Mouse (Mus musculus) CH12.LX (cell line): Measurements from ENCODE around the gene Tecta. TPM values are rescaled to one million over a fixed set of nuclear protein-coding genes. Genes with fewer than 3 reads are reported as not detected.

Experiments
- DNase-seq: peaks from one replicate; pipeline ENCODE4 v3.0.0-alpha.2; 2013; ENCODE audit errors: extremely low read depth
- H3K27ac ChIP-seq: 2 replicates; pipeline ENCODE4 v1.5.1; 2012; ENCODE audit warnings: low read depth, mild to moderate bottlenecking, control low read depth, moderate library complexity; ENCODE audit not compliant: insufficient read depth
- H3K27me3 ChIP-seq: replicated peaks from 2 replicates; pipeline ENCODE3; 2012; ENCODE audit warnings: inconsistent platforms
- H3K36me3 ChIP-seq, 2 experiments: replicated peaks in 1 of 2; 2 replicates each; pipeline versions ENCODE3 to v1.6.1; 2012; ENCODE audit warnings: inconsistent platforms in 1 of 2, low read length in 1 of 2, mild to moderate bottlenecking in 1 of 2, mixed read lengths in 1 of 2, moderate library complexity in 1 of 2; ENCODE audit not compliant: control insufficient read depth in 1 of 2, insufficient read depth in 1 of 2
- H3K4me1 ChIP-seq, 2 experiments: 2 replicates each; pipeline ENCODE4 v1.6.1; 2012; ENCODE audit warnings: inconsistent platforms in 1 of 2, moderate library complexity in 1 of 2; ENCODE audit not compliant: insufficient read depth in 2 of 2, control insufficient read depth in 1 of 2
- H3K4me2 ChIP-seq: 2 replicates; pipeline ENCODE4 v1.6.1; 2012; ENCODE audit warnings: low read depth, mild to moderate bottlenecking, control low read depth; ENCODE audit not compliant: poor library complexity, insufficient read depth, severe bottlenecking
- H3K4me3 ChIP-seq, 3 experiments: fragments of 150-350 bp in 1 of 3; sonication (generic) in 1 of 3; replicated peaks in 1 of 3; 2 replicates each; pipeline versions ENCODE3 to v1.5.1; 2011 to 2012; ENCODE audit warnings: low read depth in 2 of 3, low read length in 2 of 3, mild to moderate bottlenecking in 2 of 3, moderate library complexity in 2 of 3, control low read depth in 1 of 3, improper control_type of control experiment in 1 of 3, inconsistent platforms in 1 of 3, mixed read lengths in 1 of 3; ENCODE audit not compliant: poor library complexity in 1 of 3
- H3K79me2 ChIP-seq: replicated peaks from 2 replicates; pipeline ENCODE4 v1.6.1; 2012; ENCODE audit warnings: mild to moderate bottlenecking, moderate library complexity; ENCODE audit not compliant: control insufficient read depth, poor library complexity, insufficient read depth, severe bottlenecking; ENCODE audit errors: extremely low read depth
- H3K9ac ChIP-seq: 2 replicates; pipeline ENCODE4 v1.6.1; 2012; ENCODE audit warnings: low read depth, mild to moderate bottlenecking, control low read depth, moderate library complexity; ENCODE audit not compliant: insufficient read depth
- H3K9me3 ChIP-seq: replicated peaks from 2 replicates; pipeline ENCODE3; 2012; ENCODE audit warnings: low read length, inconsistent platforms, mixed read lengths
- CHD1 ChIP-seq: IDR thresholded peaks from 2 replicates; pipeline ENCODE4 v1.6.1; 2012; ENCODE audit warnings: low read depth, low read length, improper control_type of control experiment, inconsistent platforms
- CHD2 ChIP-seq: IDR thresholded peaks from 2 replicates; pipeline ENCODE4 v1.6.1; 2011; ENCODE audit warnings: low read length, improper control_type of control experiment
- CTCF ChIP-seq, 2 experiments: IDR thresholded peaks in 1 of 2; conservative IDR thresholded peaks in 1 of 2; 2 replicates each; pipeline ENCODE4 v1.5.1; 2011 to 2012; ENCODE audit warnings: low read depth in 2 of 2, low read length in 2 of 2, improper control_type of control experiment in 1 of 2, inconsistent platforms in 1 of 2, mild to moderate bottlenecking in 1 of 2, moderate library complexity in 1 of 2
- E2F4 ChIP-seq: IDR thresholded peaks from 2 replicates; pipeline ENCODE4 v1.6.1; 2011; ENCODE audit warnings: low read depth, low read length, improper control_type of control experiment; ENCODE audit not compliant: insufficient replicate concordance
- EP300 ChIP-seq: IDR thresholded peaks from 2 replicates; pipeline ENCODE4 v1.6.1; 2011; ENCODE audit warnings: low read length, improper control_type of control experiment
- ETS1 ChIP-seq: conservative IDR thresholded peaks from 2 replicates; pipeline ENCODE4 v1.6.1; 2012; ENCODE audit warnings: low read depth, mild to moderate bottlenecking, inconsistent platforms, low read length, improper control_type of control experiment, moderate library complexity
- IRF4 ChIP-seq: IDR thresholded peaks from 2 replicates; pipeline ENCODE4 v1.6.1; 2014; ENCODE audit warnings: low read depth, mild to moderate bottlenecking, inconsistent platforms, low read length, improper control_type of control experiment
- JUND ChIP-seq: conservative IDR thresholded peaks from 2 replicates; pipeline ENCODE4 v1.6.1; 2011; ENCODE audit warnings: low read depth, low read length, improper control_type of control experiment
- KAT2A ChIP-seq: IDR thresholded peaks from 2 replicates; pipeline ENCODE4 v1.6.1; 2012; ENCODE audit warnings: low read length, improper control_type of control experiment, inconsistent platforms; ENCODE audit not compliant: insufficient replicate concordance
- MAFK ChIP-seq: IDR thresholded peaks from 2 replicates; pipeline ENCODE4 v1.6.1; 2011; ENCODE audit warnings: low read length, improper control_type of control experiment; ENCODE audit not compliant: insufficient replicate concordance
- MAX ChIP-seq: IDR thresholded peaks from 2 replicates; pipeline ENCODE4 v1.6.1; 2011; ENCODE audit warnings: low read length, improper control_type of control experiment
- MAZ ChIP-seq: IDR thresholded peaks from 2 replicates; pipeline ENCODE4 v1.6.1; 2012; ENCODE audit warnings: low read depth, mild to moderate bottlenecking, inconsistent platforms, low read length, improper control_type of control experiment, moderate library complexity
- MEF2A ChIP-seq: IDR thresholded peaks from 2 replicates; pipeline ENCODE4 v1.6.1; 2014; ENCODE audit warnings: low read depth, mild to moderate bottlenecking, inconsistent platforms, low read length, improper control_type of control experiment, borderline replicate concordance
- MYC ChIP-seq: IDR thresholded peaks from 2 replicates; pipeline ENCODE4 v1.6.1; 2011; ENCODE audit warnings: low read depth, mild to moderate bottlenecking, improper control_type of control experiment, low read length
- NELFE ChIP-seq: IDR thresholded peaks from 2 replicates; pipeline ENCODE4 v1.6.1; 2011; ENCODE audit warnings: low read depth, low read length, improper control_type of control experiment
- POLR2A ChIP-seq: IDR thresholded peaks from 2 replicates; pipeline ENCODE4 v1.6.1; 2011; ENCODE audit warnings: low read depth, mild to moderate bottlenecking, improper control_type of control experiment, low read length
- POLR2AphosphoS2 ChIP-seq: IDR thresholded peaks from 2 replicates; pipeline ENCODE4 v1.6.1; 2011; ENCODE audit warnings: low read depth, low read length, improper control_type of control experiment
- RAD21 ChIP-seq: IDR thresholded peaks from 2 replicates; pipeline ENCODE4 v1.6.1; 2011; ENCODE audit warnings: low read depth, mild to moderate bottlenecking, low read length, improper control_type of control experiment, moderate library complexity
- SMC3 ChIP-seq: IDR thresholded peaks from 2 replicates; pipeline ENCODE4 v1.6.1; 2011; ENCODE audit warnings: low read depth, low read length, improper control_type of control experiment
- ZMIZ1 ChIP-seq: IDR thresholded peaks from 2 replicates; pipeline ENCODE4 v1.6.1; 2012; ENCODE audit warnings: low read depth, mild to moderate bottlenecking, inconsistent platforms, low read length, improper control_type of control experiment
- dilution Hi-C: fragments of 300-500 bp; cut with MboI; formaldehyde crosslinking; loops from 2 replicates; pipeline ENCODE4 v1.14.3; 2020; ENCODE audit warnings: low sequenced_read_pairs; ENCODE audit not compliant: extremely low pct_unique_long_range_greater_than_20kb, extremely low pct_ligation_motif_present
- in situ Hi-C: fragments of 300-500 bp; cut with MboI; formaldehyde crosslinking; loops from 3 replicates; pipeline ENCODE4 v1.14.3; 2019; ENCODE audit warnings: low sequenced_read_pairs, low pct_ligation_motif_present, low pct_unique_long_range_greater_than_20kb, mixed read lengths
- polyA plus RNA-seq: library from polyadenylated mRNA; unstranded; fragments of >175 nt; gene quantifications from 2 replicates; pipeline ENCODE4 v1.2.1, GENCODE M21; 2012; ENCODE audit warnings: low read depth; ENCODE audit not compliant: insufficient read length
- total RNA-seq, 2 experiments: library from RNA; depleted of rRNA; stranded (reverse); fragments of 300-350 nt in 1 of 2; fragments of >200 nt in 1 of 2; gene quantifications; 2 replicates each; pipeline ENCODE4 v1.2.3; 2012 to 2014

Gene Tecta
- total and polyA plus RNA-seq, 3 experiments, result 0.04 to 0.09 TPM; not detected in 1

DNA sequence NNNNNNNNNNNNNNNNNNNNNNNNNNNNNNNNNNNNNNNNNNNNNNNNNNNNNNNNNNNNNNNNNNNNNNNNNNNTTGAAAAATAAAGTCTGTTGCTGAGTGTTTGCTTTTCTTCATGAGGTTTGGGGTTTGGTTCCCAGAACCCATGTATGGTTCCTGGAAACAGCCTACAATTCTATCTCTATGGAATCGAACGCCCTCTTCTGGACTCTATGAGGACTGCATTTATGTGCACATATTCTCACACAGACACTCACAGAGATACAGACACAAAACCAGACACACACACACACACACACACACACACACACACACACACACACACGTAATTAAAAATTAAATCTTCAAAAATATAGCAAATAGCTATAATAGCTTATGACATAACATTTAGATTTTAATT lies 88.4 kb downstream of the Tecta start:
- H3K27me3 ChIP-seq, result no peaks in the 10 kb centered on the region
- DNase-seq, result no peak
- dilution Hi-C loops (no loop called here), in situ Hi-C loops (no loop called here)
- peaks cover 11 to 23% of the 10 kb centered on the region in 2 experiments for H3K4me1 ChIP-seq
- H3K36me3 ChIP-seq, result no peaks in the 10 kb centered on the region
- no peak overlapping the region for H3K4me2 ChIP-seq
- no peaks in the 10 kb centered on the region for H3K9me3 ChIP-seq
- no peaks in the 10 kb centered on the region for H3K79me2 ChIP-seq
- H3K4me3 ChIP-seq, result no peak overlapping the region
- no peak overlapping the region for H3K27ac ChIP-seq
- TF ChIP-seq KAT2A, result no peak
- TF ChIP-seq CTCF (conservative IDR thresholded peaks at IDR 0.05 in 1 of 2, IDR thresholded peaks at IDR 0.05 in 1 of 2; ENCODE audit: low read depth in 2 of 2, low read length in 2 of 2), result no peak
- TF ChIP-seq IRF4, result no peak
- TF ChIP-seq CHD1, result no peak
- no peak for TF ChIP-seq JUND
- no peak for TF ChIP-seq CHD2
- TF ChIP-seq POLR2AphosphoS2, result no peak
- TF ChIP-seq ETS1, result no peak
- no peak for TF ChIP-seq MAZ
- no peak for TF ChIP-seq MAFK
- no peak for TF ChIP-seq MEF2A
- TF ChIP-seq POLR2A, result no peak
- TF ChIP-seq E2F4, result no peak
- TF ChIP-seq ZMIZ1, result no peak
- no peak overlapping the region for H3K9ac ChIP-seq

GRCm38 (mm10) chr9:42303894-42304293 lies 95.8 kb downstream of the Tecta start:
- in situ Hi-C loops, result no loop called here
- H3K27ac ChIP-seq, result no peak overlapping the region
- no peaks in the 10 kb centered on the region for H3K9me3 ChIP-seq
- no peaks in the 10 kb centered on the region for H3K79me2 ChIP-seq
- H3K4me3 ChIP-seq, result no peak overlapping the region
- peaks cover 2% of the 10 kb centered on the region for H3K27me3 ChIP-seq
- H3K9ac ChIP-seq, result no peak overlapping the region
- no peak for DNase-seq
- TF ChIP-seq KAT2A (no peak), NELFE (no peak), E2F4 (no peak), EP300 (no peak), IRF4 (no peak), MAX (no peak), SMC3 (no peak), MYC (no peak), CHD2 (no peak), RAD21 (no peak)
- dilution Hi-C loops, result no loop called here
- H3K4me1 ChIP-seq, result peaks cover 0 to 3% of the 10 kb centered on the region in 2 experiments; a peak in 1 of 4 replicates
- H3K36me3 ChIP-seq, result no peaks in the 10 kb centered on the region
- no peak overlapping the region for H3K4me2 ChIP-seq
